8 mouse cellular contexts compared by ENCODE assay signal in the genomic region with DNA sequence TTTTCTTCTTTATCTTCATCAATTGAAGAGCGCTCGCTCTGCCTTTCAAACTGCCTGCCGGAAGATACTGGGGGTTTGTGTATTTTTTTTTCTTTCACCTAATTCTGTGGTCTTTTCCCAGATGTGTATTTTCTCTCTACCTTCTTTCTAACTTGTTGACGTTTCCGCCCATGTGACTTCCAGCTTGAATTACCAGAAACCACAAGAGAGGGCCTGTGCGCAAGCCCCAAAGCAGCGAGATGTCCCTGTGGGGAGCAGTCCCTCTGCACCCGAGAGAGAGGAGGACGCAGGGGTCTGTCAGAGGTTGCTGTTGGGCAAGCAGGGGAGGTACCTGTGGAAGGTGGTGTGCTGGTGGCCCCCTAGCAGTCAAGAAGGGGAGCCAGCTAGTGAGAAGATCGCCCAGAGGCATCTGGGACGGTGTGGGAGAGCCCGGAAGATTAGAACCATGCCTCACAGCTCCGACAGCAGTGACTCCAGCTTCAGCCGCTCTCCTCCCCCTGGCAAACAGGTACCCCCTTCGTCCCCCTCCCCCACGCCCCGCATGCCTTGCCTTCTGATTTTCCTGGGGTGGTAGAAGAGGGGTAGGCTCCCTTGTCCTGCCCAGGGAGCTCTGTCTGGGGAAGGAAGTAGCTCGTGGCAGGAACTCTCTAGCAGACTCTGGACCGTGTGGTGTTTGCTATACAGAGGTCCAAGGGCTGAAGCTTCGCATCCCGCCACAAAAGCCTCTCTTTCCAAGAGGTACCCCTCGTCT. TPM values are rescaled to one million over a fixed set of nuclear protein-coding genes. Genes with fewer than 3 reads are reported as not detected.
DNase-seq lines count a peak whose midpoint lies in the region; ATAC-seq lines count a peak whose summit lies in the region.

Gene Batf (plus strand): TSS at position 204 of the 751 bp plus-strand sequence.

- no peaks in the 10 kb centered on the region for H3K4me1 ChIP-seq in brown adipose tissue, adult 24 weeks (ENCODE audit: control insufficient read depth, insufficient read depth, insufficient read length, low read length)

- intact Hi-C loops in left cerebral cortex, postnatal 4 days (cut with DNase I), result no loop called here

- peak; percentile 94 for DNase-seq in heart, adult 11 months
- DNase-seq in heart, adult 9 months (ENCODE audit: low spot score in 2 of 2), result no peak
- peak; percentile 69 for DNase-seq in thymus, postnatal 36 days
- no peak for DNase-seq in left cerebral cortex, postnatal 4 days
- no peak for DNase-seq in layer of hippocampus, adult 8-10 months (ENCODE audit: low spot score in 2 of 2)

- peak; percentile 88 for ATAC-seq in inflammation-experienced regulatory T-cells, adult 6 months
- ATAC-seq in megakaryocyte progenitor cell, adult 5-6 weeks (replicated peaks; ENCODE audit: poor library complexity), result peak; percentile 77

- peak within 1 kb of the TSS; percentile 40 for H3K4me3 ChIP-seq in brown adipose tissue, adult 24 weeks (ENCODE audit: insufficient read depth, low read depth, low read length)

- H3K27ac ChIP-seq in brown adipose tissue, adult 24 weeks (replicated peaks; ENCODE audit: low read depth, low read length), result no peak within 1 kb of the TSS

RNA-seq across cellular contexts. Expression of gene Batf, which starts in this region (rescaled TPM):
- 1.1 and 1.2 TPM in 2 replicates for polyA plus RNA-seq in brown adipose tissue, adult 24 weeks (2012; ENCODE audit: insufficient read depth, insufficient read length, missing spikeins)
- 100 to 1,000 TPM; 172 to 296 (median 268) TPM for polyA plus RNA-seq in inflammation-experienced regulatory T-cells, adult 6 months (2017; shearing (Covaris generic))
- total RNA-seq in megakaryocyte progenitor cell, adult 5-6 weeks (2015), result 8.2 and 9.0 TPM in 2 replicates
- total RNA-seq in megakaryocyte progenitor cell, adult 5-6 weeks (2017), result 29.2 and 41.9 TPM in 2 replicates
- under 1 TPM in 1 of 2 experiments, not detected in 1; 0.50 TPM for total RNA-seq in left cerebral cortex, postnatal 4 days (2021)
- 1 to 10 TPM in 1 of 4 experiments, under 1 TPM in 1, not detected in 2; 0.94 to 1.2 TPM for total RNA-seq in layer of hippocampus, adult 8-10 months (2022)

Comparison
In these comparisons a context has a peak if more than half of its experiments do, and no peak if none do; other contexts are left out.
1. RNA of gene Batf (total RNA-seq): 8.2 to 41.9 TPM in megakaryocyte progenitor cell, adult 5-6 weeks; 0.94 to 1.2 TPM in layer of hippocampus, adult 8-10 months and 0.50 TPM in left cerebral cortex, postnatal 4 days; every median in the first group is over 4 times any median in the second.
2. RNA of gene Batf (polyA plus RNA-seq): 172 to 296 TPM in inflammation-experienced regulatory T-cells, adult 6 months; 1.1 to 1.2 TPM in brown adipose tissue, adult 24 weeks; every median in the first group is over 10 times any median in the second.
3. DNase-seq: peak in heart, adult 11 months (single experiment) and thymus, postnatal 36 days (2 of 2); none in heart, adult 9 months (0 of 2), left cerebral cortex, postnatal 4 days (single experiment) and layer of hippocampus, adult 8-10 months (0 of 2).